Mouse (Mus musculus) kidney, embryonic 15.5 days (tissue): ENCODE measurements around the gene Rps6kc1. TPM values are rescaled to one million over a fixed set of nuclear protein-coding genes. Genes with fewer than 3 reads are reported as not detected.

ENCODE experiments used
- ATAC-seq: fragments of 200-750 bp; cut with Nextera tagmentation; replicated peaks from 2 replicates; pipeline ENCODE4 v1.8.0; 2017; ENCODE audit warnings: moderate TSS enrichment; ENCODE audit not compliant: low FRiP score
- H3K27ac ChIP-seq: fragments of 300-500 bp; sonication (generic); 2 replicates; pipeline ENCODE4 v1.5.1; 2015; ENCODE audit warnings: mild to moderate bottlenecking, inconsistent platforms
- H3K27me3 ChIP-seq: fragments of 300-500 bp; sonication (generic); 2 replicates; pipeline ENCODE4 v1.6.1; 2015; ENCODE audit warnings: inconsistent platforms
- H3K36me3 ChIP-seq: fragments of 300-500 bp; sonication (generic); 2 replicates; pipeline ENCODE4 v1.6.1; 2015; ENCODE audit warnings: inconsistent platforms
- H3K4me1 ChIP-seq: fragments of 300-500 bp; sonication (generic); 2 replicates; pipeline ENCODE4 v1.6.1; 2015; ENCODE audit warnings: inconsistent platforms
- H3K4me2 ChIP-seq: fragments of 300-500 bp; sonication (generic); 2 replicates; pipeline ENCODE4 v1.6.1; 2015; ENCODE audit warnings: moderate library complexity, mild to moderate bottlenecking, inconsistent platforms
- H3K4me3 ChIP-seq: fragments of 300-500 bp; sonication (generic); replicated peaks from 2 replicates; pipeline ENCODE4 v1.5.1; 2015; ENCODE audit warnings: mild to moderate bottlenecking, inconsistent platforms
- H3K9ac ChIP-seq: fragments of 300-500 bp; sonication (generic); 2 replicates; pipeline ENCODE4 v1.6.1; 2015; ENCODE audit warnings: mild to moderate bottlenecking, inconsistent platforms
- H3K9me3 ChIP-seq: fragments of 300-500 bp; sonication (generic); replicated peaks from 2 replicates; pipeline ENCODE4 v1.6.1; 2016; ENCODE audit warnings: inconsistent platforms
- WGBS: fragments of 180-500 bp; shearing (Covaris S2); methylation state at CpG from one replicate; pipeline ENCODE4 v1.1.7; 2015; ENCODE audit warnings: mixed read lengths; 5-methylcytosine and 5-hydroxymethylcytosine counted together
- polyA plus RNA-seq: library from polyadenylated mRNA; unstranded; fragments of >200 nt; fragmentation: Nextera tagmentation; extraction: Ambion mirVana; gene quantifications from 2 replicates; pipeline ENCODE4 v1.2.1, GENCODE M21; 2015

Gene Rps6kc1
- polyA plus RNA-seq, 1 experiment from 2014 or later: 14.8 TPM

GRCm38 (mm10) chr1:190659722-190660502 is 251.7 kb downstream of the Rps6kc1 start:
- WGBS: 69% methylated on average over 17 of the region's 17 CpGs
- Histone ChIP-seq H3K36me3 (no peaks in the 10 kb centered on the region), H3K4me1 (peaks cover 8% of the 10 kb centered on the region; the same call in 1 of the 2 replicates), H3K4me2 (no peak overlapping the region), H3K27ac (no peak overlapping the region), H3K27me3 (0 out of 2 replicates have a peak, but pooled peaks cover 3% of the 10 kb centered on the region), H3K9me3 (no peaks in the 10 kb centered on the region), H3K9ac (no peak overlapping the region), H3K4me3 (no peak overlapping the region)
- no peak for ATAC-seq

GRCm38 (mm10) chr1:190658266-190658665 is 253.3 kb downstream of the Rps6kc1 start:
- Histone ChIP-seq H3K27me3 (0 out of 2 replicates have a peak, but pooled peaks cover 3% of the 10 kb centered on the region), H3K9me3 (no peaks in the 10 kb centered on the region), H3K4me2 (no peak overlapping the region), H3K9ac (no peak overlapping the region), H3K27ac (no peak overlapping the region), H3K36me3 (no peaks in the 10 kb centered on the region), H3K4me3 (no peak overlapping the region), H3K4me1 (no peaks in the 10 kb centered on the region)
- WGBS: 90% methylated on average over 13 of the region's 13 CpGs
- ATAC-seq: no peak

DNA sequence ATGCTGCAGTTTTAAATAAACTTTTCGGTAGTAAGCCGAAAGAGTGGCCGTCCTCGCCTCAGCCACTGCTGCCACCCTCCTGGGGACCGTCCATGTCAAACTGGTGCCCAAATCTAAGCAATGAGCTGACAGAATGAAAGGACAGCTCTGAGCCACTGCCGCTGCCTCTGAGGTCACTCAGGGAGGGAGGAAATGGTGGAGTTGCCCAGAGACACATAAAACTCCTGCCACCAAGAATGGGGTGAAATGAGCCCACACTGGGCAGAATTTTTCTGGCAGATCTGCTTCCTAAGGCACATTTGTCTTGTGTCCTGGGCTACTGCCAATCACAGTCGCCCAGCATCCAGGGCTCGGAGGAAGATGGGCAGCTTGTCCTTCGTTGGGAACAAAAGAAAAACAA is 255.5 kb downstream of the Rps6kc1 start:
- H3K4me1 ChIP-seq: no peaks in the 10 kb centered on the region
- no peak for ATAC-seq
- H3K27ac ChIP-seq: no peak overlapping the region
- H3K27me3 ChIP-seq: 0 out of 2 replicates have a peak, but pooled peaks cover 3% of the 10 kb centered on the region
- H3K9ac ChIP-seq: no peak overlapping the region
- no peaks in the 10 kb centered on the region for H3K36me3 ChIP-seq
- 62% methylated on average over 9 of the region's 9 CpGs for WGBS
- no peaks in the 10 kb centered on the region for H3K9me3 ChIP-seq
- H3K4me3 ChIP-seq: no peak overlapping the region
- no peak overlapping the region for H3K4me2 ChIP-seq

- no peak overlapping the region for H3K9ac ChIP-seq
- H3K4me3 ChIP-seq: no peak overlapping the region
- H3K27me3 ChIP-seq: 0 out of 2 replicates have a peak, but pooled peaks cover 3% of the 10 kb centered on the region
- no peaks in the 10 kb centered on the region for H3K36me3 ChIP-seq
- H3K4me2 ChIP-seq: no peak overlapping the region
- no peaks in the 10 kb centered on the region for H3K9me3 ChIP-seq
- H3K27ac ChIP-seq: no peak overlapping the region
- no peaks in the 10 kb centered on the region for H3K4me1 ChIP-seq
- WGBS: 88% methylated on average over 7 of the region's 7 CpGs
- no peak for ATAC-seq
These were observed 255.9 kb downstream of the Rps6kc1 start for GRCm38 (mm10) chr1:190655651-190656050.

DNA sequence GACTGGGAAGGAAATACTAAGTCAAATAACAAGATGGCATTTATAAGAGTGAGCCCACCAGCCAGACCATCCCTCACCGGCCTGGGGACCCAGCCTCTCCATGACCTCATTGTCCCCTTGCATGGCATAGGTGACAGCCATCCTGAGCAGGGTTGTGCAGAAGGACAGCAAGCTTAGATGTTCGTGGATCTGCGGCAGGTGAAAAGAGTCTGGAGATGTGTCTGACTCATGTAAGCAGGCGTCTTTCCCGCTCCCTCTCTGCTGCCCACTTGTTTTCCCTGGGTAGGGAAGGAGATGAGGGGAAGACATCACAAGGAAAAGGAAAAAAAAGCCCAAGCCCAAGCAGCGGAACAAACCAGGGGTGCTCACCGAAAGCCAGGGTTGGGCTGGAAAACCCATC is 256.5 kb downstream of the Rps6kc1 start:
- no peak overlapping the region for H3K27ac ChIP-seq
- 0 out of 2 replicates have a peak, but pooled peaks cover 3% of the 10 kb centered on the region for H3K27me3 ChIP-seq
- H3K9me3 ChIP-seq: no peaks in the 10 kb centered on the region
- H3K9ac ChIP-seq: no peak overlapping the region
- H3K4me2 ChIP-seq: no peak overlapping the region
- no peaks in the 10 kb centered on the region for H3K4me1 ChIP-seq
- 88% methylated on average over 7 of the region's 7 CpGs for WGBS
- no peak for ATAC-seq
- H3K4me3 ChIP-seq: no peak overlapping the region
- H3K36me3 ChIP-seq: no peaks in the 10 kb centered on the region

- WGBS: 76% methylated on average over 6 of the region's 6 CpGs
These were observed 256.9 kb downstream of the Rps6kc1 start for GRCm38 (mm10) chr1:190654694-190655001.

DNA sequence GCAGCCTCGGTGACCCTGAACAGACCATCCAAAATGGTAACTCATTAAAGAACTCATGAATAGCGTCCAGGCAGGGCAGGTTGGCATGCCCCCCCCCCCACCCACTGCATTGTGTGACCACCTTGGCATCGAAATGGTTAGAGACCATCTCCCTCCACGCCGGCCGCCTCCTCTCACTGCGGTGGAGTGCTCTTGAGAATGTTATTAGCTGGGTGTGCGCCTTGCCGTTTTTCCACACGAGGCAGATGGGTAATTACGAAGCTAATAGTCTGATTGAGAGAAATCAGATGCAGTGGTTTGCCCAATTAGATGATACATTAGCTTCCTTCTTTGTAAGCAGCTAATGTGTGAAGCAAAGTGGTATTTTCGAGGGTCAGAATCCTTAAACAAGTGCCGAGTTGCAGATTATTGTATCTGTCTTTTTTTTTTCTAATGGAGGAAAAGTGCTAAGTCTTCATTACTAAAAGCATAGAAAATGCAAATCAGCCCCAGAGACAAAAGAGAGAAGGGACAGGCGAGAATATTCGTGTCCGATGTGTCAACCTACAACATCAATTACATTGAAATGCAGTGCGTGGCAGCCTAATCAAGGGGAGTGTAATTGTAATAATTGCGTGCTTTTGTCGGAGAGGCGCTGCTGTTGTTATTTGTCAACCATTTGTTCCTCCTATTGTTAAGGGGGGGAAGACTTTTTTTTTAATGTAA is 257.4 kb downstream of the Rps6kc1 start:
- H3K4me3 ChIP-seq: no peak overlapping the region
- H3K27ac ChIP-seq: no peak overlapping the region
- H3K27me3 ChIP-seq: 0 out of 2 replicates have a peak, but pooled peaks cover 3% of the 10 kb centered on the region
- no peak overlapping the region for H3K4me2 ChIP-seq
- H3K9me3 ChIP-seq: no peaks in the 10 kb centered on the region
- ATAC-seq: no peak
- H3K9ac ChIP-seq: no peak overlapping the region
- no peaks in the 10 kb centered on the region for H3K4me1 ChIP-seq
- no peaks in the 10 kb centered on the region for H3K36me3 ChIP-seq
- WGBS: 80% methylated on average over 20 of the region's 20 CpGs

More at GRCm38 (mm10) chr1:190654694-190655001, 256.9 kb downstream of the Rps6kc1 start:
- Histone ChIP-seq H3K27me3 (0 out of 2 replicates have a peak, but pooled peaks cover 3% of the 10 kb centered on the region), H3K4me2 (no peak overlapping the region), H3K27ac (no peak overlapping the region), H3K9ac (no peak overlapping the region), H3K36me3 (no peaks in the 10 kb centered on the region), H3K4me3 (no peak overlapping the region), H3K4me1 (no peaks in the 10 kb centered on the region), H3K9me3 (no peaks in the 10 kb centered on the region)
- ATAC-seq: no peak

DNA sequence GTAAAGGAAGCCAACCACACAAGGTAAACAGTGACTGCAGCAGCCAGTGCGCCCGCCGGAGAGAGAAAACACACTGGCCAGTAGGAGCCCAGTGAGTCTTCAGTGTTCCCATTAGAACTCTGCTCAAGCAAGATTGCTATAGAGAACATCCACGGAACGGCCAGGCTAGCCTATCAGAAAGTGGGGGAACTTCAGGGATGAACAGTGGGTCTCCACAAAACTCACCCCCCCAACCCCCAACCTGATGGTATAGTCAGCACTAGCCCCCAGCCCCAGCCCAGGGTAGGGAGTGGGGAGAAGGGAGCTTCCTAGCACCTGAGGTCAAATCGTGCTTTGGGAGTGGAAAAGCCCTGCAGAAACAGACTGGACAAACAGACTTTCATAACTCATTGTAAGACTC is 258.5 kb downstream of the Rps6kc1 start:
- ATAC-seq: no peak
- Histone ChIP-seq H3K9ac (no peak overlapping the region), H3K4me2 (no peak overlapping the region), H3K27ac (no peak overlapping the region), H3K9me3 (no peaks in the 10 kb centered on the region), H3K36me3 (no peaks in the 10 kb centered on the region), H3K4me1 (no peaks in the 10 kb centered on the region), H3K27me3 (0 out of 2 replicates have a peak, but pooled peaks cover 3% of the 10 kb centered on the region), H3K4me3 (no peak overlapping the region)
- WGBS: 85% methylated on average over 6 of the region's 6 CpGs

Other genes with a start within 250 kb of the Rps6kc1 start
- gene Angel2, start 13.3 kb upstream of the Rps6kc1 start, polyA plus RNA-seq: 45.7 and 48.7 TPM in 2 replicates
- 30.2 and 30.8 TPM in 2 replicates for gene Vash2, start 67.5 kb upstream of the Rps6kc1 start, polyA plus RNA-seq
- 6.7 and 7.1 TPM in 2 replicates for gene Flvcr1, start 114.4 kb upstream of the Rps6kc1 start, polyA plus RNA-seq
- gene Spata45, start 124.9 kb upstream of the Rps6kc1 start, polyA plus RNA-seq: not detected in 2 replicates
- 12.8 and 13.8 TPM in 2 replicates for gene Tatdn3, start 151.2 kb upstream of the Rps6kc1 start, polyA plus RNA-seq
- gene Nsl1, start 151.2 kb upstream of the Rps6kc1 start, polyA plus RNA-seq: 22.1 and 23.1 TPM in 2 replicates
- 12.5 and 13.7 TPM in 2 replicates for gene Batf3, start 186.1 kb upstream of the Rps6kc1 start, polyA plus RNA-seq